Mouse (Mus musculus) heart, adult 18-20 months (tissue): ENCODE measurements at regions not wholly inside any gene's neighbourhood (a gene's known extent, or its start where the extent isn't known, plus 50 kb on each side); places are given as distances from the start of the nearest gene placed in this dataset.

Source experiments
- DNase-seq, 2 experiments: peaks; one replicate each; pipeline ENCODE4 v3.0.0; 2021 to 2022; ENCODE audit warnings: mixed read lengths in 1 of 2

- DNase-seq, result no peak
Measured at GRCm38 (mm10) chr16:50852081-50852480, 261.1 kb upstream of the Ccdc54 start.

DNA sequence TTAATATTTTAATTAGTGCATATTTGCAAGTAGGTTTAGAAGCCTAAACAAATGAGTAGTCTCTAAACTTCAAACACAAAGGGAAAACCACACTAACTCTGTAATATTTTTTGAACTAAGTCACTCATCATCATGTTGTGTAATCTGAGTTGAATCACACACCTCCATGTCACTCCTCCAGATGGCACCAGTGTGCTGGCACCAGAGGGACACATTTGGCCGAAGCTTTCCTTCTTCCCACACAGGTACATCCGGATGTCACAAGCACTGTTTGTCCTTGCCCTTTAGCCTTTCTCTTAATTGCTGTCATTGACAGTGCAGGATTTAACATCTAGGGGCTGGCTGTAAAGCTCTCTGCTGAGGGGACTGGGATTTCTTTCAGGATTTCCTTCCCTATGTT, 256.7 kb upstream of the Ccdc54 start:
- peak in 1 of 2 experiments; percentile 9 for DNase-seq

DNA sequence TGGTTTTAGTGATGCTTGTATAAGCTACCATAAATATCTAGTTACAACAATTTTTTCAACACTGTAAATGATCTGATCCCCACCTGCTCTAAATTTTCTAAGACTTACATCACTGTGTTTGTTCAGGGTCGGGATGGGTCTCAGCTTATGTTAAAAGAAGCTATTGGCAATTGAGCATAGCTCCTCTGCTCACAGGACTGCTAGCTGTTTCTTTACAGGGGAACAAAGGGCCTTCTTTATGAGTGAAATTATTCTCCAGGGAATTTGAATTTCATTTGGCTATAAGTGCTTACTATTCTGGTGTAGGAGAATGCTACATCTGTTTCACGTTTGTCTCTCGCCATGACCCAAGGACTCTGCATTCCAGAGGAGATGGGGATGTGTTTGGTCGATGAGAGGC, 255.6 kb upstream of the Ccdc54 start:
- DNase-seq, result no peak

DNA sequence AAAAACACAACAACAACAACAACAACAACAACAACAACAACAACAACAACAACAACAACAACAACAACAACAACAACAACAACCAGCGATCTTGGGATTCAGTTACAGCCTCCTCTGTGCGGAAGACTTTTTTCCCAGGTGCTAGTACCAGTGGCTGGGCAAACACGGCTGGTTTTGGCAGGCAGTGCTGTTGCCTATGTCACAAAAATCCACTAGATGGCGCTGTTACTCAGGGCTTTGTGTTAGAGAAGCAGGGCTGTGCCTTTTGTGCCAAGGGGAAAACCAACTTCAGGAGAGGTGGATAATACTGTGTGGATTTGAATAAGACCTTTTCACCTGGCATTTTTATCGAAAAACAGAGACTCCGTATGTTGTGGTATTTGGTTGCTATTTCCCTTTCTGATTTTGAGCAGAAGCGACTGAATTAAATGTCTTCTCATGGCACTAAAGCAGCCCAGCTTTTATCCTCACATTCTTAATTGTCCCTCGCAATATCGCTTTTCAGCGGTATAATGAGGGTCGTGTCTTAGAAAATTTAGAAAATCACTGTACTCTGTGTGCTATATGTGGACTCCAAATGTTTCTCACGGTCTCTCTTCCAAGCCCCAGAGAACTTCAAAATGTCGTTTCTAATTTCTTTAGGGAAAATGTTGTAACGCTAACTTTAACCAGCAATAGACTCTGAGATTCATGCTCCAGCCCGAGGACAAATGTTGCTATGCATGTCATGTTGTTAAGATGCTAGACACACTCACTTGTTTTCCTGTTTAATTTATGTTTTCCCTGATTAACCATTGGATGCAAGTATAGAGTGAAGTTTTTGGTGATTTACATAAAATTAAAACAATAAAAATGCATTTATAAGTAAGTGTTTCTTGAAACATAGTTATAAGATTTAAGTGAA, 251.0 kb upstream of the Ccdc54 start:
- peak; percentile 56 to 79 for DNase-seq

- DNase-seq, result peak in 1 of 2 experiments; percentile 5
Measured at GRCm38 (mm10) chr16:50841205-50841604, 250.3 kb upstream of the Ccdc54 start.

DNA sequence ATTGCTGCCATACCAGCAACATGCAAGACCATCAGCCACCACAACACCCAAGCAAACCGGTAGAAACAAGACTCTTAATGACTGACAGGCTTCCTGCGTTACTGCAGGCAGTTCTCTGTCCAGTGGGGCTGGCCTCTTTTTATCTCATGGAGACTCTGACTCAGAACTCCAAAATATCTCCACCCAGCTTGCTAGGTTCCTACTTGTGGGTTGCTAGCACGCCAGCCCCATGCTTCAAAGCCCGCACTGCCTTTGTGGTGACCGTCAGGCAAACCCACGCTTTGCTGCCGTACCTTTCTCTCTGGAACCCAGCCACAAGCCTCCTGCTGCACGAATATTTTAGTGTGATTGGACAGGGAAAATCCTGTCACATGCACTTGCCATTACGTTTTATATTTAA, 248.7 kb upstream of the Ccdc54 start:
- DNase-seq, result peak; percentile 38 to 40

DNA sequence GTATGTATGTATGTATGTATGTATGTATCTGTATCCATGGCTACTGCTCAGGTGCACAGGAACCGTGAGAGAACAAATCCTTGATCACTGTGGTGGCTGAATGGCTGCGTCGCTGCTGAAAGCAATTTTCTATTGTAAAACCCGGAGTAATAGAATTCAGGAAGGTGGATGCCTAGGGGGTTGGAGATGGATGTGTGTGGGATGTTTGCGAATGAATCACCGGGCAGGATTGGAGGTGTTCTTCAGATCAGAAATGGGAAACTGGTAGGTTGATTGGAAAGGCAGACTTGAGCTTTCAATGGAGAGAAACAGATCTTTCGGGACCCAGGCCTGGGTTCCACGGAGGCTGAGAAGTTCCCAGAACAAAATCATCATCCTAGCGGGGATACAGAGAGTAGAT, 246.5 kb upstream of the Ccdc54 start:
- DNase-seq, result no peak

- no peak for DNase-seq
Measured at GRCm38 (mm10) chr16:50836457-50836856, 245.5 kb upstream of the Ccdc54 start.

DNA sequence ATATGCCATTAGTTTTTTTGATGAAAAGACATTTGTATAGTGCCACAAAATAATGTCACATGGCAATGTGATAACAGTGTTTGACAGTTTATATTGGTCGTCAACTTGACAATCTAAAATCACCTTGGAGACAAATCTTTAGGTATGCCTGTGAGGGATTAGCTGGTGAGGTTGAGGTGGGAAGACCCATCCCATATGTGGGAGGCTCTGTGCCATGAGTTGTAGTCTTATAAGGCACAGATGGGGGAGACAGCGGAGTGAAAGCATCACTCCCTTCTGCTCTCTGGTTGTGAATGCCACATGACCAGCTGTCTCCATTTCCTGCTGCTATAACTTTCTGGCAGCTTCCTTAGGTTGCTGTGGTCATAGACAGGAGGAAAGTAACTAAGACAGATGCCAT, 242.4 kb upstream of the Ccdc54 start:
- no peak for DNase-seq

GRCm38 (mm10) chr16:50822352-50822751, 231.4 kb upstream of the Ccdc54 start:
- DNase-seq, result no peak

GRCm38 (mm10) chr16:50814626-50815025, 223.7 kb upstream of the Ccdc54 start:
- DNase-seq, result peak in 1 of 2 experiments; percentile 7

DNA sequence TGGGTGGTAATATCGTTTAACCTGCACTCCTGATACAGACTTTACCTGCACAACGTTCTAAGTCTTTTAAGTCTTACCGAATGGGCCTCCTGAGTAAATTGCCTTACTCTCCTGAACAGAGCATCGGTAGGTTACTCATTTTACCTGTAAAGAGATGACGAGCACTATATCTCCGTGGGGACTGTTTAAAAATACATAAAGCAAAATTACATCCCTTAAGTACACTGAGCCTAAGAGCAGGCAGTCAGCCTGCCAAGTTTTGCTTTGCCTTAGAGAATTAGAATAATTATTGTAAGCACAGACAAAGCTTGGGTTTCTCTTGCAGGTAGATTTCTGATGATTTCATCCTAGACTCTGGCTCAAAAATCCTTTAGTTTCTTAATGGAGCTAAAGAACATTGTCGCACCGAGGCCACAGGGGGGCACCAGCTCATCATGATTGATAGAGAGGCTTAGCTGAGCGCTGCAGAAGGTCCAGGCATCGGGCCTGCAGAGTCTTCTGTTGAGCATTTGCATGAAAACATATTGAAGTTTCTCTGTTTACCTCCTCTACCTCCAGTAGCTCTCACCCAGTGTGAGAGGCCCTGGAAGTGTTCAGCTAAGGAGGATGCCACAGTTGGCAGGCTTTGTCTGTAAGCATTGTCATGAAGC, 208.3 kb upstream of the Ccdc54 start:
- DNase-seq, result peak; percentile 18 to 65

DNA sequence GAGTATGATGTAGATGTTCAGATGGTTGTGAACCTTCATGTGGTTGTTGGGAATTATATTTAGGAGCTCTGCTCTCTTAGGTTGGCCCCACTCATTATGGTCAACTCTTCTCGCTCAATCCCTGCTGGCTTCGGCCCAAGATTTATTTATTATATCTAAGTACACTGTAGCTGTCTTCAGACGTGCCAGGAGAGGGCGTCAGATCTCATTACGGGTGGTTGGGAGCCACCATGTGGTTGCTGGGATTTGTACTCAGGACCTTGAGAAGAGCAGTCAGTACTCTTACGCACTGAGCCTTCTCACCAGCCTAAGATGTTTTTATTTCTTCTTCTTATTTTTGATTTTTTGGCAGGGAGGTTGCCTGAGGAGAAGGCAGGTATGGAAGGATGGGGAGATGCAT, 207.1 kb upstream of the Ccdc54 start:
- DNase-seq, result no peak

DNA sequence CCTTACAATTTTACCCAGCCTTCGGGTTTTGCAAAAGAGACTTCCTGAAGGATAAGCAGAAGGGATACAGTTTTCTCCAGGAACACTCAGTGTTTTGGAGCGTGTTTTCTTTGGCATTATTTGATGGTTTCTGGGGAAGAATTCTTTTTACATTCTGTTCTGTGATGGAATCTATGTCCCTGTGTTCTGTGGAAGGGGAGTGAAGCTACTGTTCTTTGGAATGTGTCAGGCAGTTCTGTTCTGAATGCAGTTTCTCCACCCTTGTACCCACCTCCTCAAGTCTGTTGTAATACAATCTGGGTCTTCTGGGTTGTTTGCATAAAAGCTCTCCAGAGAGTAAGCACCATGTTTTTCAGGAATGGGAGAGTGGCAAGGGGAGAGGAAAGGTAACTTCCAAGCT, 202.0 kb upstream of the Ccdc54 start:
- peak in 1 of 2 experiments; percentile 11 for DNase-seq

GRCm38 (mm10) chr16:50792506-50792905, 201.6 kb upstream of the Ccdc54 start:
- DNase-seq, result peak in 1 of 2 experiments; percentile 7

GRCm38 (mm10) chr16:50788702-50789101, 197.7 kb upstream of the Ccdc54 start:
- no peak for DNase-seq

DNA sequence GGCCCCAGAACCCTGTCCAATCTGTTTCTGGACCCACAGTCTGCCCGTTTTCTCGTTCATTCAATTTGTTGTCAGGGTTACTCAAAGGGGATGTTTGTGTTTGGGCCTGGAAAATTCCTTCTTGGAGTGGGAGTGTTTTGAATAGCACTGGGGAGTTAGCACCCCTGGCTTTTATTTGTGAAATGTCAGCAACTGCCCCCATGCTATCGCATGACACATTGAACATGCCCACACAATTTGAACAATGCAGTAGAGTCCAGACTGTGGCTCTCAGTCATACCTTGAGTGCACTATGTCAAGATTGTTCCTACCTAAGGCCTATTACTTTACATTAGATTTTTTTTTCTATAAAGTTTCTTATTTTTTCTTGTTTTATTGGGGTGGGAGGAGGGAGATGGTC, 195.2 kb upstream of the Ccdc54 start:
- DNase-seq, result no peak

DNA sequence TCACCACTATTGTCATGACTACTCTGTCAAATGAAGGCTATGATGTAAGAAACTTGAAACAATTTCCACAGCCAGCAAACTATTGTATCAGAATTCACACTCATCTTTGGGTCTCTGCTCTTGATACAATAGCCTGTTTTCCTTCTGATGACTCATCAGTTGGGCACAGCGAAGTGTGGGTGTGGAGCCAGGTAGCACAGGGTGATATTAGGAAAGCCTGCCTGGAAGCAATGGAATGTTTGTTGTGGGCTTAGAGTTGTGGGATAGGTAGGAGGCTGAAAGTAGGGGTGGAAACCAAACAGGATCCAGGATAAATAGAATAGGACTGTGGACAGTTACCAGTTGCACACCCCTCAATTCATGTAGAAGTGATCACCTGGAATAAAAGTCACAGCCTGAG, 194.4 kb upstream of the Ccdc54 start:
- no peak for DNase-seq

DNA sequence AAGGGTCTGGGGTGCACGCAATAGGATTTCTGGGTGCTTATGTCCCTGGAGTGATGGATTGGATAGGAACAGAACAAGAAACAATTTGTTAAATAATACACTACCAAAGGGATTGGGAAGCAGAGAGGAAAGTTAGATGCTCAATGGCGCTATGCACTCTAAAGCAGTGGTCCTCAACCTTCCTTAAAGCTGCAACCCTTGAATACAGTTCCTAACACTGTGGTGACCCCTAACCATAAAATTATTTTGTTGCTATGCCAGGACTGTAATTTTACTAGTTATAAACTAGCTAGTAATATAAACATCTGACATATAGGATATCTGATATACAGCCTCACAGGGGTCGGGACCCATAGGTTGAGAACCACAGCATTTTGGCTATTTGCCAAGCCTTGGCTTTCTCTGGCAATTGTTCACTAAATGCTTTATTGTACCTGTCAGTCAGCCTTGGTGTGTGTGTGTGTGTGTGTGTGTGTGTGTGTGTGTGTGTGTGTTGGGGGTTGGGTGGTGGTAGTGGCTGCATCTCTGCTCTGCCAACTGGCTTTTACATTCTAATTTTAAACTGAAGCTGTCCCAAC, 193.8 kb upstream of the Ccdc54 start:
- DNase-seq, result no peak

DNA sequence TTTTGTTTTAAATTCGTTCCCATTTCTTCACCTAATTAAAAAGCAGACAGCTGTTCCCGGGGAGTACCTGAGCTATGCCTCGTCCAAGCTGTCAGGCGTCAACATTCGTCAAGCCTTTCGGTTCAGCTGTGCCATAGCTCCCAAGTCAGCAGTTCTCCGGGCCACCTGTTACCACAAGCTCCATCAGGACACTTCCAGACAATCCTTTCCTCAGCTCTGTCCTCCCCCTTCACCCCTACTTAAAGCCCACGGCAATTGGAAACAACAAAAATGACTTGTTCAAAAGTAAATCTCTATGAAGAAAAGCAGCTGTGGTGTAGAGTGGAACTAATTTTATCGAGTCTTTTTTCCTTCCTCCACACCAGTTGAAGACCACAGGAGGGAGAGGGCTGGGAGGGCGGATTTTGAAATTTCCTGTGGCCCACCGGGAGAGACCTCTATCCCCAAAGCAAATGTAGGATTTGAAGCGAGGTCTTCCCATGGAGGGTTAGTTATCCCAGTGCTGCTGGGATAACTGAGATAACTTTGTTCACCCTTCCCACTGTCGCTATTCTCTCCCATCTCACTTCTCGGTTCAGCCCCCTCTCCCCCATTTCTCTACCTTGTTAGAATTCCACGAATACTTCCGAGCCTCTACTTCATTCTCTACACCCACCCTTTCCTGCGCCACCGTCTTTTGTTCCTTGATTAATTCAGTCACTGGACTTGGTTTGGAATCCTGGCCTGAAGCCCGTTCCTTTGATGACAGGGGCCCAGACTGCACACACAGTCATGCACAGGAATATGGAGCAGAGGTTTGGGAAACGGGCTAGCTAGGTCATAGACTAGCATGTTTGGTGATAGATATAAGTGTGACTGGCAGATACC, 193.1 kb upstream of the Ccdc54 start:
- DNase-seq, result peak in 1 of 2 experiments; percentile 30

- no peak for DNase-seq
Measured at GRCm38 (mm10) chr16:50783240-50783639, 192.3 kb upstream of the Ccdc54 start.
